Mouse (Mus musculus) midbrain, embryonic 12.5 days (tissue): ENCODE measurements around the gene Cyren. TPM values are rescaled to one million over a fixed set of nuclear protein-coding genes. Genes with fewer than 3 reads are reported as not detected.

Experiments used
- ATAC-seq: fragments of 200-750 bp; cut with Nextera tagmentation; 2 replicates; pipeline ENCODE4 v1.8.0; 2017; ENCODE audit warnings: low read depth, moderate TSS enrichment, moderate library complexity; ENCODE audit not compliant: low FRiP score
- H3K27ac ChIP-seq: fragments of 300-500 bp; sonication (generic); replicated peaks from 2 replicates; pipeline ENCODE4 v1.5.1; 2016; ENCODE audit warnings: mild to moderate bottlenecking
- H3K27me3 ChIP-seq: fragments of 300-500 bp; sonication (generic); 2 replicates; pipeline ENCODE4 v1.6.1; 2016; ENCODE audit warnings: mild to moderate bottlenecking
- H3K36me3 ChIP-seq: fragments of 300-500 bp; sonication (generic); 2 replicates; pipeline ENCODE4 v1.6.1; 2016
- H3K4me1 ChIP-seq: fragments of 300-500 bp; sonication (generic); 2 replicates; pipeline ENCODE4 v1.6.1; 2016
- H3K4me2 ChIP-seq: fragments of 300-500 bp; sonication (generic); replicated peaks from 2 replicates; pipeline ENCODE4 v1.6.1; 2016; ENCODE audit warnings: mild to moderate bottlenecking, moderate library complexity
- H3K4me3 ChIP-seq: fragments of 300-500 bp; sonication (generic); 2 replicates; pipeline ENCODE4 v1.5.1; 2016; ENCODE audit warnings: mild to moderate bottlenecking
- H3K9ac ChIP-seq: fragments of 300-500 bp; sonication (generic); replicated peaks from 2 replicates; pipeline ENCODE4 v1.6.1; 2016; ENCODE audit warnings: mild to moderate bottlenecking, moderate library complexity
- H3K9me3 ChIP-seq: fragments of 300-500 bp; sonication (generic); 2 replicates; pipeline ENCODE4 v1.6.1; 2016; ENCODE audit warnings: mild to moderate bottlenecking
- WGBS: fragments of 180-500 bp; shearing (Covaris S2); methylation state at CpG from one replicate; pipeline ENCODE4 v1.1.7; 2016; 5-methylcytosine and 5-hydroxymethylcytosine counted together
- polyA plus RNA-seq: library from polyadenylated mRNA; unstranded; fragments of >200 nt; fragmentation: Nextera tagmentation; extraction: Ambion mirVana; gene quantifications from 2 replicates; pipeline ENCODE4 v1.2.1, GENCODE M21; 2016

Gene Cyren
- polyA plus RNA-seq, 1 experiment from 2014 or later = 15.3 TPM

- no peaks in the 10 kb centered on the region for H3K27me3 ChIP-seq
- peaks cover 32% of the 10 kb centered on the region for H3K36me3 ChIP-seq
- H3K27ac ChIP-seq = no peak overlapping the region
- no peak overlapping the region for H3K4me2 ChIP-seq
- WGBS = 92% methylated on average over 18 of the region's 18 CpGs
- H3K9ac ChIP-seq = no peak overlapping the region
- H3K4me3 ChIP-seq = no peak overlapping the region
- no peak for ATAC-seq
- H3K9me3 ChIP-seq = no peaks in the 10 kb centered on the region
- peaks cover 11% of the 10 kb centered on the region for H3K4me1 ChIP-seq
Observed at GRCm38 (mm10) chr6:34907696-34908260, 29.9 kb upstream of the Cyren start.

- H3K4me1 ChIP-seq = peaks cover 11% of the 10 kb centered on the region
- H3K4me3 ChIP-seq = no peak overlapping the region
- H3K36me3 ChIP-seq = peaks cover 34% of the 10 kb centered on the region
- no peak overlapping the region for H3K9ac ChIP-seq
- WGBS = 72% methylated on average over 2 of the region's 2 CpGs
- H3K27me3 ChIP-seq = no peaks in the 10 kb centered on the region
- no peak overlapping the region for H3K27ac ChIP-seq
- no peaks in the 10 kb centered on the region for H3K9me3 ChIP-seq
- no peak overlapping the region for H3K4me2 ChIP-seq
- no peak for ATAC-seq
Observed at GRCm38 (mm10) chr6:34907121-34907614, 29.3 kb upstream of the Cyren start.

GRCm38 (mm10) chr6:34906661-34907060 is 28.8 kb upstream of the Cyren start:
- Histone ChIP-seq H3K4me3 (no peak overlapping the region), H3K27me3 (no peaks in the 10 kb centered on the region), H3K27ac (no peak overlapping the region), H3K4me2 (no peak overlapping the region), H3K9ac (no peak overlapping the region), H3K9me3 (no peaks in the 10 kb centered on the region), H3K36me3 (peaks cover 39% of the 10 kb centered on the region), H3K4me1 (peaks cover 16% of the 10 kb centered on the region)
- WGBS = 96% methylated on average over 4 of the region's 4 CpGs
- ATAC-seq = no peak

- Histone ChIP-seq H3K4me2 (no peak overlapping the region), H3K9me3 (no peaks in the 10 kb centered on the region), H3K9ac (no peak overlapping the region), H3K27ac (no peak overlapping the region), H3K4me1 (peaks cover 16% of the 10 kb centered on the region), H3K27me3 (no peaks in the 10 kb centered on the region), H3K36me3 (peaks cover 42% of the 10 kb centered on the region), H3K4me3 (no peak overlapping the region)
- 88% methylated on average over 2 of the region's 2 CpGs for WGBS
- no peak for ATAC-seq
Observed at GRCm38 (mm10) chr6:34906125-34906524, 28.3 kb upstream of the Cyren start.

- Histone ChIP-seq H3K36me3 (peaks cover 55% of the 10 kb centered on the region), H3K9ac (no peak overlapping the region), H3K4me3 (no peak overlapping the region), H3K27me3 (no peaks in the 10 kb centered on the region), H3K4me2 (no peak overlapping the region), H3K4me1 (peaks cover 8% of the 10 kb centered on the region; the same call in 1 of the 2 replicates), H3K27ac (no peak overlapping the region), H3K9me3 (no peaks in the 10 kb centered on the region)
- WGBS = 87% methylated on average over 6 of the region's 6 CpGs
- ATAC-seq = no peak
Observed at GRCm38 (mm10) chr6:34904361-34904760, 26.5 kb upstream of the Cyren start.

GRCm38 (mm10) chr6:34903851-34904250 is 26.0 kb upstream of the Cyren start:
- no peak for ATAC-seq
- H3K9ac ChIP-seq = no peak overlapping the region
- H3K4me1 ChIP-seq = 0 out of 2 replicates have a peak, but pooled peaks cover 5% of the 10 kb centered on the region
- H3K4me3 ChIP-seq = no peak overlapping the region
- peaks cover 60% of the 10 kb centered on the region for H3K36me3 ChIP-seq
- no peak overlapping the region for H3K4me2 ChIP-seq
- H3K27me3 ChIP-seq = no peaks in the 10 kb centered on the region
- WGBS = 92% methylated on average over 10 of the region's 10 CpGs
- no peak overlapping the region for H3K27ac ChIP-seq
- H3K9me3 ChIP-seq = no peaks in the 10 kb centered on the region

- WGBS = 83% methylated on average over 5 of the region's 5 CpGs
- Histone ChIP-seq H3K27ac (no peak overlapping the region), H3K4me2 (no peak overlapping the region), H3K27me3 (no peaks in the 10 kb centered on the region), H3K9ac (no peak overlapping the region), H3K4me3 (no peak overlapping the region), H3K4me1 (0 out of 2 replicates have a peak, but pooled peaks cover 5% of the 10 kb centered on the region), H3K36me3 (peaks cover 61% of the 10 kb centered on the region), H3K9me3 (no peaks in the 10 kb centered on the region)
- ATAC-seq = no peak
Observed at GRCm38 (mm10) chr6:34903441-34903840, 25.6 kb upstream of the Cyren start.

GRCm38 (mm10) chr6:34902578-34902977 is 24.7 kb upstream of the Cyren start:
- no peak overlapping the region for H3K4me2 ChIP-seq
- no peak overlapping the region for H3K27ac ChIP-seq
- 0 out of 2 replicates have a peak, but pooled peaks cover 5% of the 10 kb centered on the region for H3K4me1 ChIP-seq
- WGBS = 92% methylated on average over 7 of the region's 7 CpGs
- H3K36me3 ChIP-seq = peaks cover 59% of the 10 kb centered on the region
- no peak overlapping the region for H3K4me3 ChIP-seq
- H3K27me3 ChIP-seq = no peaks in the 10 kb centered on the region
- no peaks in the 10 kb centered on the region for H3K9me3 ChIP-seq
- ATAC-seq = no peak
- H3K9ac ChIP-seq = no peak overlapping the region

GRCm38 (mm10) chr6:34901911-34902444 is 24.1 kb upstream of the Cyren start:
- H3K36me3 ChIP-seq = peaks cover 54% of the 10 kb centered on the region

GRCm38 (mm10) chr6:34900990-34901389 is 23.1 kb upstream of the Cyren start:
- H3K4me3 ChIP-seq = no peak overlapping the region
- H3K4me2 ChIP-seq = no peak overlapping the region
- no peak for ATAC-seq
- no peak overlapping the region for H3K27ac ChIP-seq
- no peaks in the 10 kb centered on the region for H3K27me3 ChIP-seq
- 0 out of 2 replicates have a peak, but pooled peaks cover 5% of the 10 kb centered on the region for H3K4me1 ChIP-seq
- H3K36me3 ChIP-seq = peaks cover 53% of the 10 kb centered on the region
- WGBS = 77% methylated on average over 2 of the region's 2 CpGs
- H3K9ac ChIP-seq = no peak overlapping the region
- no peaks in the 10 kb centered on the region for H3K9me3 ChIP-seq

More at GRCm38 (mm10) chr6:34901911-34902444, 24.1 kb upstream of the Cyren start:
- 67% methylated on average over 9 of the region's 9 CpGs for WGBS
- Histone ChIP-seq H3K4me3 (no peak overlapping the region), H3K9ac (no peak overlapping the region), H3K4me1 (0 out of 2 replicates have a peak, but pooled peaks cover 5% of the 10 kb centered on the region), H3K27ac (no peak overlapping the region), H3K4me2 (no peak overlapping the region), H3K9me3 (no peaks in the 10 kb centered on the region), H3K27me3 (no peaks in the 10 kb centered on the region)
- ATAC-seq = no peak

- Histone ChIP-seq H3K4me2 (no peak overlapping the region), H3K27me3 (no peaks in the 10 kb centered on the region), H3K9me3 (no peaks in the 10 kb centered on the region), H3K4me3 (no peak overlapping the region), H3K36me3 (peaks cover 59% of the 10 kb centered on the region), H3K4me1 (0 out of 2 replicates have a peak, but pooled peaks cover 5% of the 10 kb centered on the region), H3K9ac (no peak overlapping the region), H3K27ac (no peak overlapping the region)
- ATAC-seq = no peak
- 91% methylated on average over 2 of the region's 2 CpGs for WGBS
Observed at GRCm38 (mm10) chr6:34899127-34899526, 21.3 kb upstream of the Cyren start.

- no peak overlapping the region for H3K9ac ChIP-seq
- H3K9me3 ChIP-seq = no peaks in the 10 kb centered on the region
- H3K36me3 ChIP-seq = peaks cover 72% of the 10 kb centered on the region
- H3K4me3 ChIP-seq = no peak overlapping the region
- H3K4me2 ChIP-seq = no peak overlapping the region
- no peak overlapping the region; the same call in 1 of the 2 replicates for H3K27ac ChIP-seq
- no peaks in the 10 kb centered on the region for H3K4me1 ChIP-seq
- WGBS = 56% methylated on average over 16 of the region's 16 CpGs
- no peaks in the 10 kb centered on the region for H3K27me3 ChIP-seq
- no peak for ATAC-seq
Observed at GRCm38 (mm10) chr6:34896168-34896780, 18.4 kb upstream of the Cyren start.
